Mouse (Mus musculus): ENCODE data around the gene Cc2d1b.

DNA sequence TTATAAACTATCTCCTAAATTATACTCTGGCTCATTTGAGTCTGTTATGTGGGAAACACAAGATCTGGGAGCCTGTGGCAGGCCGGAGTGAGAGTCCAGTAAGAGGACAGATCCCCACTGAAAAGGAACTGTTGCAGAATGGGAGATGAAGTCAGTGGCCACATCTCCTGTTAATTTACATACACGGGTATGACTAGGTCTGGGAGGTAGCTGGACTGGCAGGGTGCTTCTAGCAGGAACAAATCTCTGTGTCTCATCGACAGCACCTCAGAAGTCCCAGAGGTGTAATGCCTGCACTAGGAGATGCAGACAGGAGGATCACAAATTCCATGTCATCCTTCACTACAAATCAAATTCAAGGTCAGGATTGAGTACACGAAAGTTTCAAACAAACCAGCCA lies 1.2 kb upstream of the Cc2d1b start:
- no peak for TF ChIP-seq POLR2A (IDR thresholded peaks at IDR 0.05; ENCODE audit: extremely low read depth, insufficient read depth, low read length)
- no peak for TF ChIP-seq CTCF (IDR thresholded peaks at IDR 0.05; ENCODE audit: extremely low read depth, insufficient read depth, low read length)
